Mouse (Mus musculus) G1E (cell line): ENCODE results near the gene Gsto1.

Source experiments
- CTCF ChIP-seq: IDR thresholded peaks from 2 replicates; pipeline ENCODE4 v1.5.1; 2012; ENCODE audit warnings: low read depth, low read length, inconsistent platforms, mixed read lengths
- TAL1 ChIP-seq: conservative IDR thresholded peaks from 2 replicates; pipeline ENCODE4 v1.6.1; 2012; ENCODE audit warnings: low read depth, low read length, inconsistent platforms, mixed read lengths

DNA sequence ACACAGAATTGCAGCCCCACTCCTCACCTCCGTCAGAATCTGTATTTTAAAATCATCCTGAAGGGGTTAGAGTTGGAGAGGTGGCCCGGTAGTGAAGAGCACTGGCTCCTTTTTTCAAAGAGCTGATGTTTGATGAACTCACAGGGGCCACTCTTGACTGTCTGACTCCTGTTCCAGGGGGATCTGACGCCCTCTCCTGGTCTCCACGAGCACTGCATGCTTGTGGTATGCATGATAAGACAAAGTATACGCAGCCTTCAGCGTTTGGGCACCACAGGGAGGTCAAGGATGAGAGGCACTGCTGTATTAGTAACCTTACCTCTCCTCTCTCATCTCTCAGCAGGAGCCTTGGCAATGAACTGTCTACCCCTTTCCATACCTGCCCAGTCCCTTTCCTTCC is 45.2 kb downstream of the Gsto1 start:
- no peak for TF ChIP-seq CTCF
- no peak for TF ChIP-seq TAL1
